Mouse (Mus musculus): ENCODE data around the gene Pomt1. TPM values are rescaled to one million over a fixed set of nuclear protein-coding genes. Genes with fewer than 3 reads are reported as not detected.

The Pomt1 gene
- polyA plus RNA-seq, 1 experiment, result 18.4 TPM

- no peak overlapping the region for H3K4me3 ChIP-seq (ENCODE audit: low read depth, low read length)
- no peak overlapping the region for H3K27ac ChIP-seq (ENCODE audit: insufficient read depth, low read depth, low read length)
- peaks cover 83% of the 10 kb centered on the region for H3K36me3 ChIP-seq (ENCODE audit: control insufficient read depth, insufficient read depth, low read length)
- no peaks in the 10 kb centered on the region for H3K4me1 ChIP-seq (ENCODE audit: control insufficient read depth, insufficient read depth, insufficient read length, low read length)
- WGBS, result 91% methylated on average over 10 of the region's 10 CpGs
- TF ChIP-seq POLR2A (IDR thresholded peaks at IDR 0.05; ENCODE audit: low read depth, low read length), result no peak
- TF ChIP-seq CTCF (IDR thresholded peaks at IDR 0.05; ENCODE audit: extremely low read depth, insufficient read length, insufficient replicate concordance, low read depth, low read length), result no peak
- no peaks in the 10 kb centered on the region for H3K27me3 ChIP-seq (ENCODE audit: control insufficient read depth, insufficient read depth, low read length)
Measured at GRCm38 (mm10) chr2:32215576-32215975, 20.8 kb upstream of the Pomt1 start.

- TF ChIP-seq CTCF (IDR thresholded peaks at IDR 0.05; ENCODE audit: extremely low read depth, insufficient read length, insufficient replicate concordance, low read depth, low read length), result no peak
- TF ChIP-seq POLR2A (IDR thresholded peaks at IDR 0.05; ENCODE audit: low read depth, low read length), result no peak
- H3K4me3 ChIP-seq (ENCODE audit: low read depth, low read length), result no peak overlapping the region
- no peaks in the 10 kb centered on the region for H3K27me3 ChIP-seq (ENCODE audit: control insufficient read depth, insufficient read depth, low read length)
- 89% methylated on average over 10 of the region's 10 CpGs for WGBS
- no peak overlapping the region for H3K27ac ChIP-seq (ENCODE audit: insufficient read depth, low read depth, low read length)
- no peaks in the 10 kb centered on the region for H3K4me1 ChIP-seq (ENCODE audit: control insufficient read depth, insufficient read depth, insufficient read length, low read length)
- H3K36me3 ChIP-seq (ENCODE audit: control insufficient read depth, insufficient read depth, low read length), result peaks cover 90% of the 10 kb centered on the region
Measured at GRCm38 (mm10) chr2:32216506-32216905, 19.9 kb upstream of the Pomt1 start.

- H3K27me3 ChIP-seq (ENCODE audit: control insufficient read depth, insufficient read depth, low read length), result no peaks in the 10 kb centered on the region
- TF ChIP-seq CTCF (IDR thresholded peaks at IDR 0.05; ENCODE audit: extremely low read depth, insufficient read length, insufficient replicate concordance, low read depth, low read length) (no peak), POLR2A (IDR thresholded peaks at IDR 0.05; ENCODE audit: low read depth, low read length) (no peak)
Measured at GRCm38 (mm10) chr2:32217656-32218055, 18.7 kb upstream of the Pomt1 start.

GRCm38 (mm10) chr2:32218113-32218512, 18.3 kb upstream of the Pomt1 start:
- H3K4me1 ChIP-seq (ENCODE audit: control insufficient read depth, insufficient read depth, insufficient read length, low read length), result no peaks in the 10 kb centered on the region
- H3K27ac ChIP-seq (ENCODE audit: insufficient read depth, low read depth, low read length), result no peak overlapping the region
- no peak for TF ChIP-seq POLR2A (IDR thresholded peaks at IDR 0.05; ENCODE audit: low read depth, low read length)
- no peak for TF ChIP-seq CTCF (IDR thresholded peaks at IDR 0.05; ENCODE audit: extremely low read depth, insufficient read length, insufficient replicate concordance, low read depth, low read length)
- 91% methylated on average over 5 of the region's 5 CpGs for WGBS
- no peak overlapping the region for H3K4me3 ChIP-seq (ENCODE audit: low read depth, low read length)
- no peaks in the 10 kb centered on the region for H3K27me3 ChIP-seq (ENCODE audit: control insufficient read depth, insufficient read depth, low read length)
- peaks cover 92% of the 10 kb centered on the region for H3K36me3 ChIP-seq (ENCODE audit: control insufficient read depth, insufficient read depth, low read length)

More at GRCm38 (mm10) chr2:32217656-32218055, 18.7 kb upstream of the Pomt1 start:
- no peaks in the 10 kb centered on the region for H3K4me1 ChIP-seq (ENCODE audit: control insufficient read depth, insufficient read depth, insufficient read length, low read length)
- H3K36me3 ChIP-seq (ENCODE audit: control insufficient read depth, insufficient read depth, low read length), result peaks cover 91% of the 10 kb centered on the region
- H3K27ac ChIP-seq (ENCODE audit: insufficient read depth, low read depth, low read length), result no peak overlapping the region
- WGBS, result 87% methylated on average over 8 of the region's 8 CpGs
- no peak overlapping the region for H3K4me3 ChIP-seq (ENCODE audit: low read depth, low read length)

- H3K4me3 ChIP-seq (ENCODE audit: low read depth, low read length), result no peak overlapping the region
- 88% methylated on average over 11 of the region's 11 CpGs for WGBS
- no peak overlapping the region for H3K27ac ChIP-seq (ENCODE audit: insufficient read depth, low read depth, low read length)
- peaks cover 92% of the 10 kb centered on the region for H3K36me3 ChIP-seq (ENCODE audit: control insufficient read depth, insufficient read depth, low read length)
- H3K27me3 ChIP-seq (ENCODE audit: control insufficient read depth, insufficient read depth, low read length), result no peaks in the 10 kb centered on the region
- H3K4me1 ChIP-seq (ENCODE audit: control insufficient read depth, insufficient read depth, insufficient read length, low read length), result no peaks in the 10 kb centered on the region
- no peak for TF ChIP-seq CTCF (IDR thresholded peaks at IDR 0.05; ENCODE audit: extremely low read depth, insufficient read length, insufficient replicate concordance, low read depth, low read length)
- TF ChIP-seq POLR2A (IDR thresholded peaks at IDR 0.05; ENCODE audit: low read depth, low read length), result no peak
Measured at GRCm38 (mm10) chr2:32218541-32219334, 17.7 kb upstream of the Pomt1 start.

GRCm38 (mm10) chr2:32219501-32219900, 16.9 kb upstream of the Pomt1 start:
- no peak overlapping the region for H3K4me3 ChIP-seq (ENCODE audit: low read depth, low read length)
- TF ChIP-seq CTCF (IDR thresholded peaks at IDR 0.05; ENCODE audit: extremely low read depth, insufficient read length, insufficient replicate concordance, low read depth, low read length) (no peak), POLR2A (IDR thresholded peaks at IDR 0.05; ENCODE audit: low read depth, low read length) (no peak)
- WGBS, result 94% methylated on average over 14 of the region's 14 CpGs
- H3K4me1 ChIP-seq (ENCODE audit: control insufficient read depth, insufficient read depth, insufficient read length, low read length), result no peaks in the 10 kb centered on the region
- peaks cover 92% of the 10 kb centered on the region for H3K36me3 ChIP-seq (ENCODE audit: control insufficient read depth, insufficient read depth, low read length)
- no peak overlapping the region for H3K27ac ChIP-seq (ENCODE audit: insufficient read depth, low read depth, low read length)
- H3K27me3 ChIP-seq (ENCODE audit: control insufficient read depth, insufficient read depth, low read length), result no peaks in the 10 kb centered on the region

GRCm38 (mm10) chr2:32220021-32220420, 16.4 kb upstream of the Pomt1 start:
- no peaks in the 10 kb centered on the region for H3K4me1 ChIP-seq (ENCODE audit: control insufficient read depth, insufficient read depth, insufficient read length, low read length)
- H3K27ac ChIP-seq (ENCODE audit: insufficient read depth, low read depth, low read length), result no peak overlapping the region
- H3K27me3 ChIP-seq (ENCODE audit: control insufficient read depth, insufficient read depth, low read length), result no peaks in the 10 kb centered on the region
- TF ChIP-seq POLR2A (IDR thresholded peaks at IDR 0.05; ENCODE audit: low read depth, low read length) (no peak), CTCF (IDR thresholded peaks at IDR 0.05; ENCODE audit: extremely low read depth, insufficient read length, insufficient replicate concordance, low read depth, low read length) (no peak)
- H3K4me3 ChIP-seq (ENCODE audit: low read depth, low read length), result no peak overlapping the region
- 88% methylated on average over 6 of the region's 6 CpGs for WGBS
- peaks cover 90% of the 10 kb centered on the region for H3K36me3 ChIP-seq (ENCODE audit: control insufficient read depth, insufficient read depth, low read length)
